Mouse (Mus musculus) hindbrain, embryonic 11.5 days (tissue): Measurements from ENCODE around the gene 1700056E22Rik. TPM values are rescaled to one million over a fixed set of nuclear protein-coding genes. Genes with fewer than 3 reads are reported as not detected.

Source experiments
- ATAC-seq: fragments of 200-750 bp; cut with Nextera tagmentation; 2 replicates; pipeline ENCODE4 v1.8.0; 2017; ENCODE audit warnings: mild to moderate bottlenecking, moderate TSS enrichment, moderate library complexity; ENCODE audit not compliant: low FRiP score
- DNase-seq: peaks from one replicate; pipeline ENCODE4 v3.0.0-alpha.2; 2015; ENCODE audit warnings: low spot score
- H3K27ac ChIP-seq: fragments of 300-500 bp; sonication (generic); 2 replicates; pipeline ENCODE4 v1.5.1; 2014; ENCODE audit warnings: mild to moderate bottlenecking, low read depth, low read length
- H3K27me3 ChIP-seq: fragments of 300-500 bp; sonication (generic); 2 replicates; pipeline ENCODE4 v1.6.1; 2014; ENCODE audit warnings: mild to moderate bottlenecking, low read length, moderate library complexity, mixed read lengths; ENCODE audit not compliant: control insufficient read depth, insufficient read depth
- H3K36me3 ChIP-seq: fragments of 300-500 bp; sonication (generic); 2 replicates; pipeline ENCODE4 v1.6.1; 2014; ENCODE audit warnings: mild to moderate bottlenecking, low read length, moderate library complexity, mixed read lengths; ENCODE audit not compliant: control insufficient read depth, insufficient read depth
- H3K4me1 ChIP-seq: fragments of 300-500 bp; sonication (generic); replicated peaks from 2 replicates; pipeline ENCODE4 v1.6.1; 2014; ENCODE audit warnings: low read length, mixed read lengths; ENCODE audit not compliant: control insufficient read depth, insufficient read depth
- H3K4me2 ChIP-seq: fragments of 300-500 bp; sonication (generic); replicated peaks from 2 replicates; pipeline ENCODE4 v1.6.1; 2014; ENCODE audit warnings: mild to moderate bottlenecking, low read depth, low read length
- H3K4me3 ChIP-seq: fragments of 300-500 bp; sonication (generic); 2 replicates; pipeline ENCODE4 v1.5.1; 2014; ENCODE audit warnings: low read depth, low read length
- H3K9ac ChIP-seq: fragments of 300-500 bp; sonication (generic); 2 replicates; pipeline ENCODE4 v1.6.1; 2014; ENCODE audit warnings: low read depth, low read length
- H3K9me3 ChIP-seq: fragments of 300-500 bp; sonication (generic); 2 replicates; pipeline ENCODE4 v1.6.1; 2016; ENCODE audit warnings: low read length; ENCODE audit not compliant: control insufficient read depth
- WGBS: fragments of 180-500 bp; shearing (Covaris S2); extraction: QIAGEN DNeasy Blood & Tissue Kit; methylation state at CpG from one replicate; pipeline ENCODE4 v1.1.7; 2014; 5-methylcytosine and 5-hydroxymethylcytosine counted together
- polyA plus RNA-seq: library from polyadenylated mRNA; unstranded; fragments of >200 nt; fragmentation: Nextera tagmentation; extraction: Ambion mirVana; gene quantifications from 2 replicates; pipeline ENCODE4 v1.2.1, GENCODE M21; 2014

The 1700056E22Rik gene
- polyA plus RNA-seq, 1 experiment from 2014 or later, result 2.2 TPM

- 0% methylated on average over 12 of the region's 12 CpGs for WGBS
- peak overlapping the region; percentile 97 for H3K27ac ChIP-seq
- no peak for ATAC-seq
Observed at GRCm38 (mm10) chr1:184034741-184035181, 660 bp upstream of the 1700056E22Rik start.

DNA sequence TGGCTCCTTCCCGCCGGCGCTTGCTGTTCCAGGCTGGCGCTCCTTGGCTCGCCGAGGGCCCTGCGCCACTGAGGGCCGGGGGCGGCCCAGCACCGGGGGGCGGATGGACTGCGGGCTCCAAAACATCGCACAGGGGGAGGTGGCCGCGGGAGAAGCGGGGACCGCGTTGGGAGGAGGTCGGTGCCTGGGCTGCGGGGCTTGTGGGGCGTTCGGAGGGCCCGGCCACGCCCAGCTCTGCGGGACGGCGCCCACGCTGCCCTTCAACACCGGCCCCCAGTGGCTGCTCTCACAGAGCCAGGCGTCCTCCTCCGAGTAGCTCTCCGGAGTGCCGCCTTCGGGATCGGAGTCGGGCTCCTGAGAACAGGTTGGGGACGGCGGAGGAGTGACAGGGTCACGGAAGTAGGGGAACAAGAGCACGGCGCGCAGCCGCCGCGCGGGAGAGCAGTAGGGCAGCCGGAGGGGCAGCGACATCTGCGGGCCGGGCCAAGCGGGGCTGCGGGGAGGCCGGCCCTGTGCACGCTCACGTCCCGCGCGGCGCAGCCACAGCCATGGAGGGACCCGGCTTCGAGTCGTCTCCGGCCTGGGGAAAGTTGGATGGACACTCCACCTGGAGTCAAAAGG, 601 bp downstream of the 1700056E22Rik start:
- peak overlapping the region; percentile 97 for H3K27ac ChIP-seq
- ATAC-seq (peak; percentile 84), DNase-seq (peak; percentile 78)
- no peaks in the 10 kb centered on the region for H3K36me3 ChIP-seq
- H3K4me2 ChIP-seq, result peak overlapping the region; percentile 90
- peak overlapping the region; percentile 58 for H3K4me3 ChIP-seq
- H3K9me3 ChIP-seq, result no peaks in the 10 kb centered on the region
- H3K27me3 ChIP-seq, result no peaks in the 10 kb centered on the region
- under 1% methylated on average over 58 of the region's 63 CpGs for WGBS
- no peaks in the 10 kb centered on the region; the same call in 1 of the 2 replicates for H3K4me1 ChIP-seq
- peak overlapping the region; percentile 91 for H3K9ac ChIP-seq

More at GRCm38 (mm10) chr1:184034741-184035181, 660 bp upstream of the 1700056E22Rik start:
- Histone ChIP-seq H3K36me3 (no peaks in the 10 kb centered on the region), H3K9ac (peak overlapping the region; percentile 55), H3K9me3 (no peaks in the 10 kb centered on the region), H3K4me2 (peak overlapping the region; percentile 61), H3K4me1 (no peaks in the 10 kb centered on the region; the same call in 1 of the 2 replicates), H3K4me3 (peak overlapping the region; percentile 58), H3K27me3 (no peaks in the 10 kb centered on the region)
- DNase-seq, result peak; percentile 70

DNA sequence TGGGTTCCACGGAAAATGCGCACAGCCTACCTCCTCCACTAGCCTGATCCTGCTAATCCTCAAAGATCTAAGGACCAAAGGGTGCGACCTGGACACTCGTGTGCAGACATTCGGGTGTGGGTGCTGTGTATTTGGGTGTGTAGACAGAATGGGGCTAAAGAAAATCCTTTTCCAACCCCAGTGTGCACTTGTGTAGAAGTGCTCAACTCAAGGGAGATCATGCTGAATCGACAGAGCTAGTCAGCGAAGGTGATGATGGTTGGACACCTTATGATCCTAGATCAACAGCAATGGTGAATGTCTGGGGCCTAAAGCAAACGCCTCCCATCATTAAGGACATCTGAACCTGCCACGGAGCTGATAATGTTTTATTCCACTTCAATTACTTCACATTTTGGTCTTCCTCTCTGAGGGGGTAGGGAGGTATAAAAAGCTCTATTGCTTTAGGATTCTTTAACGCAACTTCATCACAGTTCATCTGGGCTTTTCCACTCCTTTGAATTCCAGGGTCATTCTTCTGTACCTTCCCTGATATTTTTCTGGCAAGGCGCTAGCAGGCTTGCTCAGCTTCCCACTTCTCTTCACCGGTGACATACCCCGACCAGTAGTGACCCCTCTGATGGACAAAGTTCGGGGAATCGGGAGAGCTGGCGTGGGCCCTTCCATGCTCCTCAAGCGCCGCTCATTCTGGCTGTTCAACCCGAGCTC, 1.3 kb downstream of the 1700056E22Rik start:
- no peaks in the 10 kb centered on the region for H3K36me3 ChIP-seq
- peak overlapping the region; percentile 90 for H3K4me2 ChIP-seq
- whole genome bisulfite sequencing, result 21% methylated on average over 19 of the region's 19 CpGs
- ATAC-seq, result no peak
- no peak for DNase-seq
- no peaks in the 10 kb centered on the region for H3K9me3 ChIP-seq
- H3K27ac ChIP-seq, result peak overlapping the region; percentile 97
- no peaks in the 10 kb centered on the region; the same call in 1 of the 2 replicates for H3K4me1 ChIP-seq
- H3K9ac ChIP-seq, result peak overlapping the region; percentile 91
- peak overlapping the region; percentile 58 for H3K4me3 ChIP-seq
- H3K27me3 ChIP-seq, result no peaks in the 10 kb centered on the region

DNA sequence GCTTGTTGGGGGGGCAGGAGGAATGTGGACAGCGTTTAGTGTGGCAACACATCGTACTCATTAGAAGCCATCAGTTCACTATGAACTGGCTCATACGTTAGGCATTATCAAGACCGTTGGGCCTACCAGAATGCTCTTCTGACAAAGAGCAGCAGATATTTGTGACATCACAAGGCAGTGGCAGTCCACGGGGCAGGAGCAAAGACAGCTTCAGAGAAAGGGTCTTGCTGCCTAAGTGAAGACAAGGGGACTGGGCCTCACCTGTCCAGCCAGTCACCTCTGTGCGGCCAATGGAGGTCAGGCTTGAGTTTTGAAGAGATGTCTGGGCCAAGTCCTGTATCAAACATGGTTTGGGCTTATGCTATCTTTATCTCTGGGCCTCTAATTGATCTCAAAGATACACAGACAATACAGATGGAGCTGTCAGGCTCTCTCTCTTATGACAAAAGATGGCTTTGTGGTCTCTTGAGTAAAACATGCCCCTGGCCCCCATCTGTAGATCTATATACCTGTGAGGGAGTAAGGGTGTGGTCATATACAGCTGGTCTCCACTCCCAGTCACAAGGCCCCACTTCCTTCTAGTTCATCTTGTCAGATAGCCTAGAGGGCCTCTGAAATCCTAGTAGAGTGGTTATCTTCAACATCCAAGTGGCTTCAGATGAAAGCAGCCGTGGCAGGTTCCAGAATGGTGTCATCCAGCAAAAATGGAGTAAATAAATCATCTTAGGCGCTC, 3.9 kb downstream of the 1700056E22Rik start:
- Histone ChIP-seq H3K9ac (no peak overlapping the region), H3K4me2 (no peak overlapping the region), H3K36me3 (no peaks in the 10 kb centered on the region), H3K27me3 (no peaks in the 10 kb centered on the region), H3K27ac (no peak overlapping the region), H3K4me3 (no peak overlapping the region), H3K9me3 (no peaks in the 10 kb centered on the region), H3K4me1 (no peaks in the 10 kb centered on the region)
- DNase-seq, result no peak
- ATAC-seq, result no peak
- 92% methylated on average over 8 of the region's 8 CpGs for WGBS

- Histone ChIP-seq H3K4me2 (no peak overlapping the region), H3K4me1 (no peaks in the 10 kb centered on the region), H3K4me3 (no peak overlapping the region), H3K27me3 (no peaks in the 10 kb centered on the region), H3K27ac (no peak overlapping the region), H3K9ac (no peak overlapping the region), H3K36me3 (no peaks in the 10 kb centered on the region), H3K9me3 (no peaks in the 10 kb centered on the region)
- ATAC-seq, result no peak
- DNase-seq, result no peak
- 95% methylated on average over 3 of the region's 3 CpGs for WGBS
Observed at GRCm38 (mm10) chr1:184027039-184027438, 7.1 kb downstream of the 1700056E22Rik start.

DNA sequence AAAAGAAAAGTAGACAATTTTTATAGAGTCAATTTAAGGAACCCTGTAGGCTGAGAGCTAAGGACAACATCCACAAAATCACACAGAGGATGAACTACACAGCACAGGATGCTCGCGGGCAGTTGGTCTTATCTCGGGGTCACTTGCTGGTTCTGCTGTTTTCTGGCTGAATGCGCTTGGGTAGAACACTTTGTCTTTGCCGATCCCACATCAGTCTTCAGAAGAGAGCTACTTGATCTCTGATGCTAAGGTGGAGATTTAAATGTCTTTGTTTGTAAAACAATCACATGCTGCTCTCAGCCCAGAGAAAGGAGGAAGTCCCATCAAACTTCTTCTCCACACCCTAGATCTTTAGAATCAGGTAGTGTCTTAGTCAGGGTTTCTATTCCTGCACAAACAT, 9.0 kb downstream of the 1700056E22Rik start:
- WGBS, result 90% methylated on average over 5 of the region's 5 CpGs
- Histone ChIP-seq H3K9me3 (no peaks in the 10 kb centered on the region), H3K27ac (no peak overlapping the region), H3K4me2 (no peak overlapping the region), H3K9ac (no peak overlapping the region), H3K36me3 (no peaks in the 10 kb centered on the region), H3K4me3 (no peak overlapping the region), H3K4me1 (no peaks in the 10 kb centered on the region), H3K27me3 (no peaks in the 10 kb centered on the region)
- ATAC-seq (no peak), DNase-seq (no peak)

DNA sequence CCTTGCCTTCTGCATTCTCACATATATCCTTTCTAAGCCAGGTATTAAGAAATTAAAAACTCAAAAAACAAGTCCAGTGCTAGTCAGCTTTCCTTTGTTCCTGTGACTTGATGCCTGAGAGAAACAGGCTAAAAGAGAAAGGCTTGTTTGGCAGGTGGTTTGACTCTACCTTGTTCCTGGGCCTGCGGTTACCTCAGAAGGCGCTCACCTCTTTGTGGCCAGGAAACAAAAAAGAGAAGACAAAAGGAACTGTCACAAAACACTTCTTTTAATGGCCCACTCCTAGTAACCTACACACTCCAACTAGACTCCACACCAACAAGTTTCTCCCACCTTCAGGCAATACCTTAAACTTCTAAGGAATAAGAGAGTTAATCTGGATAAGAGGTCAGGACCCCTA, 9.5 kb downstream of the 1700056E22Rik start:
- Histone ChIP-seq H3K27ac (no peak overlapping the region), H3K4me1 (no peaks in the 10 kb centered on the region), H3K4me3 (no peak overlapping the region), H3K36me3 (no peaks in the 10 kb centered on the region), H3K27me3 (no peaks in the 10 kb centered on the region), H3K9me3 (no peaks in the 10 kb centered on the region), H3K4me2 (no peak overlapping the region), H3K9ac (no peak overlapping the region)
- DNase-seq (no peak), ATAC-seq (no peak)
- WGBS, result 90% methylated on average over 2 of the region's 2 CpGs

GRCm38 (mm10) chr1:184023971-184024370, 10.1 kb downstream of the 1700056E22Rik start:
- Histone ChIP-seq H3K4me2 (no peak overlapping the region), H3K27me3 (no peaks in the 10 kb centered on the region), H3K9ac (no peak overlapping the region), H3K4me1 (no peaks in the 10 kb centered on the region), H3K36me3 (no peaks in the 10 kb centered on the region), H3K4me3 (no peak overlapping the region), H3K9me3 (no peaks in the 10 kb centered on the region), H3K27ac (no peak overlapping the region)
- no peak for ATAC-seq
- no peak for DNase-seq
- 49% methylated on average over 2 of the region's 2 CpGs for WGBS
